Mouse (Mus musculus): ENCODE measurements around the gene Dlg5. TPM values are rescaled to one million over a fixed set of nuclear protein-coding genes. Genes with fewer than 3 reads are reported as not detected.

The Dlg5 gene
- total RNA-seq, 2 experiments from 2014 or later = 58.1 to 63.6 TPM

- no peak for DNase-seq (ENCODE audit: low spot score in 2 of 2)
Measured at GRCm38 (mm10) chr14:24196947-24197346, 48.8 kb downstream of the Dlg5 start.

GRCm38 (mm10) chr14:24190131-24190530, 55.6 kb downstream of the Dlg5 start:
- DNase-seq (ENCODE audit: low spot score in 2 of 2) = no peak

GRCm38 (mm10) chr14:24189598-24189997, 56.1 kb downstream of the Dlg5 start:
- DNase-seq (ENCODE audit: low spot score in 2 of 2) = no peak

DNA sequence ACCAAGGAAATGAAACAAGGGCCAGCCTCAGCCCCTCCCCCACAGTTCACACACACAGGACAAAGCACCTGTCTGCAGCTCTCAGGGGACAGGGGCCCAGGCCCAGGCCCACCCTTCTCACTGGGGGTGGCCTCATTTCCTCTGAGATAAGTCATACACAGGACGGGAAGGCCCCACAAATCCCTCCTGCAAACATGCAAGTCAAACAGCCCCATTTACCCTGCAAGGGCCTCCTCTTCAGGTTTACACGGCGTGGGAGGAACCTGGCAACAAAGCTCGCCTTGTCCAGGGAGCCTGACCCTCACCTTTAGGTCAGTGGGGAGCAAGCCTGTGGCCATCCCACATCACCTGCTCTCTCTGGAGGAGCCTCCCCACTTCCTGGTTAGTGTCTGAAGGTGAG, 60.2 kb downstream of the Dlg5 start:
- DNase-seq (ENCODE audit: low spot score in 2 of 2) = no peak

DNA sequence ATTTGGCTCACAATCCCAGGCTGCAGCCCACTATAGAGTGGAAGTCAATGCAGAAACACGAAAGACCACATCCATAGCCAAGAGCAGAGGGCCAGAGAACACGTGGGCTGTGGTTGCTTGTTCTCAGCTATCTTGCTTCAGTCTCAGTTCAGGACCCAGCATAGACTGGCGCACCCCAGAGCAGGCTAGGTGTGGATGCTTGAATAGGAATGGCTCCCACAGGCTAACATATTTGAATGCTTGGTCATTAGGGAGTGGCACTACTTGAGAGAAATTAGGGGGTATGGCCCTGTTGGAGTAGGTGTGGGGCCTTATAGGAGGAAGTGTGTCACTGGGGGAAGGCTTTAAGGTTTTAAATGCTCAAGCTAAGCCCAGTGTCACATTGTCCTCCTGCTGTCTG, 62.8 kb downstream of the Dlg5 start:
- no peak for DNase-seq (ENCODE audit: low spot score in 2 of 2)

DNA sequence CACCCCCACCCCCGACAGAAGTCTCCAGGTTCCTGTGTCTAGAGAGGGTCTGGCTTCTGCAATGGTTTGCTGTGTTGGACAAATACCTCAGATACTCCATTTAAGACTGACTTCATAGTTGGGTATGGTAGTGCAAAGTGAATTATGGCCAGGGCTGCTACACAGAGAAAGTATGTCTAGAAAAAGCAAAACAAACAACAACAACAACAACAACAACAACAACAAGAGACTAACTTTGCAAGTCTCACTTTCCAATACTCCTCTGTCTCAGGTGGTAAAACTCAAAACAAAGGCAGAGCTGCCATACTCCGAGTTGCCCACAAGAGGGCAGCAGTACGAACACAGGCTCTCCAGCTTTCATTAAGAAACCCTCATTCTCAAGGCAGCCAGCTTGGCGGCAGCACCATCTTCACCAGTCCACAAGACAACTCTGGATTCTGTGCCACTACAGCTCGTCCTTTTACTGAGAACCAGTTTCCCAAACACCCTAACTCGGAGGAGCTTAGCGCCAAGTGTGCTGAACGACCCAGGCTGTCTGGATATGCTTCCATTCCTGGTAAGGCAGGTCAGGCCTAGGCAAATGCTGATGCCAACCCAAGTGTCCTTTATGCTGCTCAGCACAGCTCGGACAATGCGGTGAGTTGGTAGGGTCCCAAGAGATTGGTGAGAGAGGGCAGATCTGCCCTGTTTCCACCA, 63.8 kb downstream of the Dlg5 start:
- DNase-seq (ENCODE audit: low spot score in 2 of 2) = peak; percentile 71 to 92

- no peak for DNase-seq (ENCODE audit: low spot score in 2 of 2)
Measured at GRCm38 (mm10) chr14:24179466-24179991, 66.2 kb downstream of the Dlg5 start.

DNA sequence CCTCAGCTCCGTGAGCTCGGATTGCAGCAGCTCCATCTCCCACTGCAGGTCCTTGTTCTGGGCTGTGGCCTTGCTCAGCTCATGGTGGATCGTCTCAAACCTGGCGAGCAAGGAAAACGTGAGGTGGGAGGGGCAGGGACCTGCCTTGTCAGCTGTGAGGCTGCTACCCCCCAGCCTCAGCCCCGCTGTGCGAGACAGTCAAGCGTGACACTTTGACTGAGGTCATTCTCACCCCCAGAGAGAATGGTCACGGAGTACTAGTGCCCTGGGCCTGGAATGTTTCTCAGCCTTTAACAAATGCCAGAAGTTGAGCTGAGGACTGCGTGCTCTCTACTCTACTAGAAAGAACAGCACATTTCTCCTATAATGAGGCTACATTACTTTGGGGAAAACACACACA, 69.1 kb downstream of the Dlg5 start:
- no peak for DNase-seq (ENCODE audit: low spot score in 2 of 2)

DNA sequence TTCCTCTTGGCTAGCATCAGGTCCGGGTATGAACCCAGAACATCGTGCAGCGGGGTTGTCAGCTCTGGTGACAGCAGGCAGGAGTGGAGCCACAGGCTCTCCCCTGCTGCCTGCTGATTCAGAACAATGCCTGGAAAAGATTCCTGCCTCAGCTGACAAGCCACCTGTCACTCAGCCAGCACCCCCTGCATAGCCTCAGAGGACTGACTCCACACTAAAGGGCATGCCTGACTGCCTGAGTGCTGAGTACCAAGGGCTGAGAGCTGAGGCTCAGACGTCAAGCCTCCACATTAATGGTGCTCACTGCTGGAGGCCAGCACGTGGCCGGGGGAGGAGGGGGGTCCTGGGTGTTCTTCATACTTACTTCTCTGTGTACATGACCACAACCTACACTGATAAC, 72.4 kb downstream of the Dlg5 start:
- peak; percentile 37 to 51 for DNase-seq (ENCODE audit: low spot score in 2 of 2)

- peak in 1 of 2 experiments; percentile 30 for DNase-seq (ENCODE audit: low spot score in 2 of 2)
Measured at GRCm38 (mm10) chr14:24171639-24172311, 73.9 kb downstream of the Dlg5 start.

DNA sequence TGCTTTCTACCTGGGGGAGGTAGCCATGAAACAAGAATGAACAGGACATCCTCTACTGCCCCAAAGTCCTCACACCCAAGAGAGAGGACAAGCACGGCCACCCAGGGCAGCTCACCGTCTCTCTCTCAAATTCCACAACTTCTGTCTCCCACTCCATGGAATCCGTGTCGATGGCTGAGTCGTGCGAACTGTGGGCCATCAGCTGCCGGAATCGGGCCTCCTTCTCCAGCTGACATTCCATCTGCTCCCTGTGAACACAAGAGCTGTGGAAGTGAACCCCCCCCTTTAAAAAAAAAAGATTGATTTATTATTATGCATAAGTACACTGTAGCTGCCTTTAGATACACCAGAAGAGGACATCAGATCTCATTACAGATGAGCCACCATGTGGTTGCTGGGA, 79.7 kb downstream of the Dlg5 start:
- peak in 1 of 2 experiments; percentile 68 for DNase-seq (ENCODE audit: low spot score in 2 of 2)

DNA sequence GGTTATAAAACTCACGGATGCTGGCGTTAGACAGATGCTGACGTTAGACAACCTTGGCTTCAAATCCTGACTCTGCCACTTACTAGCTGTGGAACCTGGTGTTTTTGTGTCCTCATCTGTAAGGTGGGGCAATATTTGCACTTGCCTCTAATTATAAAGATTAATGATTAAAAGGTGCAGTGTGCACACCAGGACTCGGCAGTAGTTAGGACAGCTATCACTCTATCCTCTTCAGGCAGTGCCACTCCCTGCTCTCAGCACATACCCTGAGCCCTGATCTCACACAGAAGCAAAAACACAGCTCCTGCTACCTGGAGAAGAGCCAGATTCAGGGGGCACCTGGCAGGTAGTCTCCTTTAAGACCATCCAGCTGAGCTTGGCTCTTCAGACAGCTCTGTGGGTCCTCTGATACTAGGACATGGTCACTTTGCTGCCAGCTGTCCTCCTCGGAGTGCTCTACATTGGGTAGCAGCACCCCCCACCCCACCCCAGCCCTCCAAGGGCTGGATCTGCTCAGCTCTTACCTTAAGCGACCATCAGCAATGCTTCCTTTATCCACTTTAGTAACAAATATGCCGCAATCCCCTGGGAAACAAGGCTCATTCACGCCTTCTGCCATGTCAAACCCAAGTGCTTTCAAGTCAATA, 80.9 kb downstream of the Dlg5 start:
- no peak for DNase-seq (ENCODE audit: low spot score in 2 of 2)

- DNase-seq (ENCODE audit: low spot score in 2 of 2) = peak; percentile 32 to 67
Measured at GRCm38 (mm10) chr14:24162856-24163255, 82.9 kb downstream of the Dlg5 start.

GRCm38 (mm10) chr14:24148892-24149291, 96.8 kb downstream of the Dlg5 start:
- DNase-seq (ENCODE audit: low spot score in 2 of 2) = no peak

- no peak for DNase-seq (ENCODE audit: low spot score in 2 of 2)
Measured at GRCm38 (mm10) chr14:24144821-24145220, 100.9 kb downstream of the Dlg5 start.

- no peak for DNase-seq (ENCODE audit: low spot score in 2 of 2)
Measured at GRCm38 (mm10) chr14:24144421-24144820, 101.3 kb downstream of the Dlg5 start.

DNA sequence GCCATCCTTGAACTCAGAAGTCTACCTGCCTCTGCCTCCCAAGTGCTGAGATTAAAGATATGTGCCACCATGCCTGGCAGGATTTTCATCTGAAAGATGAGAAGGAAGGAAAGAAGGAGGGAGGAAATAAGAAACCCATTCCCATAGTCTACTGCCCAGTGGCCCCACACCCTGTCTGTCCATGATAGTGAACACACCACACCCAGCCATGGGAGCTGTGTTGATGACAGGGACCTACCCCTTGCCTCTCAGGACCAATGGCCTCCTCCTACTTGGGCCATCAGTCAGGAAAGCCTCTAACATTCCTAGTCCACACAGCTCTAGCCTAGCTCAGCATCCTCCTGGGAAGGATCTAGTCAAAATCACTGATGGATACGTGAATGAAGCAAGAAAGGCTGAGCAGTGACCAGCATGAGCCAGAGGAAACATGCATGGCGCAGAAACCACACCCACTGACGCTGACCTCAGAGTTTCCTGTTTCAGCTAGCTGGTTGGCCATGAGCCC, 102.7 kb downstream of the Dlg5 start:
- no peak for DNase-seq (ENCODE audit: low spot score in 2 of 2)

DNA sequence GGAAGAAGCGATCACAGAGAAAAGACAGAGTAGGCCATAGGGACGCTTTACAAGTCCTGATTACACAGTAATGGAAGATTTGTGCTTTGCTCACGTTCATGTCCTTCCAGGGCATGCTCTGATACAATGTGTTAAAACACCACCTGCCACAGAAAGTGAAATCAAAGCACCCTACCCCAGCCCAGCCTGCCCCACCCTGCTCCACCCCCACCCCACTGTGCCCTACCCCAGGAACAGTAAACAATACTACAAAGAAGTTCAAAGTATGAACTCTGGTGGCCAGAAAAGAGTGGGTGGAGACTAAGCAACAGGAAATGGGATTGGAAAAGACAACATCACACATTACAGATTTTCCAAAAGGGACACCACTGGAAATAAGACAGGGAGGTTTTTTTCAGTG, 104.0 kb downstream of the Dlg5 start:
- no peak for DNase-seq (ENCODE audit: low spot score in 2 of 2)

GRCm38 (mm10) chr14:24140297-24140812, 105.4 kb downstream of the Dlg5 start:
- DNase-seq (ENCODE audit: low spot score in 2 of 2) = no peak

GRCm38 (mm10) chr14:24136908-24137307, 108.8 kb downstream of the Dlg5 start:
- DNase-seq (ENCODE audit: low spot score in 2 of 2) = no peak

DNA sequence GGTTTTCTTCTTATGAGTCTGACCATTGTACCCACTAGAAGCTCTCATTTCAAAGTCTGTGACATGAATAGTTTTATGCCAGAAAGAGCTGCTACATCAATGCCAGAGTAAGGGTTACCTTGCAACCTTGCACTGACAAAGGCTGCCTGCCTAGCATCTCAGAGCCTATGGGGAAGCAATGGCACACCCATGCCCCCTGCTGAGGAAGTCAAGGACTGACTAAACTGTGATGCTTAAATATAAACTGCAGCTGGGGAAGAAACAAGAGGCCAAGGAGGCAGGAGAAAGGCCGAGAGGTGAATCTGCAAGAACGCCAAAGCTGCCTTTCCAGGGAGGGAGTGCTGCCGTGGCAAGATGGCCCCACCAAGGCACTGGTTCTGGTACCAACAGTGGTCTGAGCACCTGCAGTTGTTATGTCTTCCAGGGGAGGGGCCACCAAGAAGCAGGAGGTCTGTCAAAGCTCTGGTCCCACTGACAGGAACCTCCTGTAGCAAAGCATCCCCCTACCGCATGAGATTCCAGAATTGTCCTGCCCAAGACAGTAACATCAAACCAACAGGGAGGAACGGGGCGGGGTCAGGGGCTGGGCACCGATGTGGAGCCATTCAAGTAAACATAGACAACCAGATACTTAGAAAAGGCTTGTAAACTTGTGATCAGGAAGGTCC, 111.0 kb downstream of the Dlg5 start:
- DNase-seq (ENCODE audit: low spot score in 2 of 2) = no peak

Measured in layer of hippocampus, adult 18-20 months (tissue).